Comparison of ENCODE assay signal across 16 mouse cellular contexts in the genomic region with DNA sequence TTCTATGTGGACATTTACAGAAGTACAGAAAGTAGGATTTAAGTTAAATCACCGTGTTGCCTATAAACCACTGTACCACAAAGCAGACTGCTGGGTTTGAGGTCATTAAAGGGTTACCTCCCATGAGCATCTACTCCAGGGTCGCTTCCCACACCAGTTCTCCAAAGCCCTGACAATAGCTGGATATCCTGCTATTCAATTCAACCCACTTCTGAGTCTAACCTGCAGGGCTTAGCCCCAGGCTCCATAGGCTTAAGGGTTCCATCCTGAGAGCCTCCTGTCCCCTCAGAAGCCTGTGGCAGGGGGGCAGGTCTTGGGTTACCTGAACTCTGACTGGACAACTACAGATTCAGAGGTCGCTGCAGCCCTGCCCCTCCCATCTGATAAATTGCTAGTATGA.
"Had no signal": no experiment of that assay in that cellular context is flagged by ENCODE, and none has a peak within 500 bp of the region (broad histone marks: within the 10 kb centered on the region; RNA-seq: fewer than 3 reads in every experiment).

No protein-coding gene starts in this region.

- ATAC-seq: intestine, embryonic 16.5 days; liver, embryonic 12.5 days; midbrain, embryonic 16.5 days had no signal

- H3K4me2 ChIP-seq: limb, embryonic 15.5 days; liver, embryonic 12.5 days; midbrain, embryonic 12.5 days; neural tube, embryonic 13.5 days; stomach, embryonic 15.5 days had no signal

- DNase-seq: kidney, adult 8-10 months; kidney, postnatal 10 days; layer of hippocampus, adult 9-11 months; layer of hippocampus, postnatal 36 days; lung, postnatal 10 days; retina, postnatal 1 day; right cerebral cortex, postnatal 4 days; thymus, adult 2 months; thymus, postnatal 25 days had no signal

- H3K27me3 ChIP-seq: limb, embryonic 15.5 days; liver, embryonic 12.5 days; midbrain, embryonic 12.5 days; neural tube, embryonic 13.5 days; stomach, embryonic 15.5 days had no signal

- H3K36me3 ChIP-seq: limb, embryonic 15.5 days; liver, embryonic 12.5 days; midbrain, embryonic 12.5 days; neural tube, embryonic 13.5 days had no signal

- H3K4me3 ChIP-seq: limb, embryonic 15.5 days; liver, embryonic 12.5 days; midbrain, embryonic 12.5 days; neural tube, embryonic 13.5 days; stomach, embryonic 15.5 days had no signal

- H3K27ac ChIP-seq: limb, embryonic 15.5 days; liver, embryonic 12.5 days; midbrain, embryonic 12.5 days; neural tube, embryonic 13.5 days; stomach, embryonic 15.5 days had no signal

- H3K4me1 ChIP-seq: midbrain, embryonic 12.5 days; neural tube, embryonic 13.5 days had no signal

- H3K9ac ChIP-seq: limb, embryonic 15.5 days; liver, embryonic 12.5 days; midbrain, embryonic 12.5 days; neural tube, embryonic 13.5 days; stomach, embryonic 15.5 days had no signal

- H3K9me3 ChIP-seq: limb, embryonic 15.5 days; liver, embryonic 12.5 days; midbrain, embryonic 12.5 days; neural tube, embryonic 13.5 days; stomach, embryonic 15.5 days had no signal
